Mouse (Mus musculus) megakaryocyte progenitor cell, adult 5-6 weeks (primary cell): ENCODE measurements around the gene Lipe. TPM values are rescaled to one million over a fixed set of nuclear protein-coding genes. Genes with fewer than 3 reads are reported as not detected.

Source experiments
- ATAC-seq: replicated peaks from 2 replicates; pipeline ENCODE4 v1.8.0; 2016; ENCODE audit warnings: mild to moderate bottlenecking, moderate TSS enrichment, inconsistent platforms; ENCODE audit not compliant: poor library complexity
- total RNA-seq, 2 experiments: library from RNA; stranded (forward) in 1 of 2; stranded (reverse) in 1 of 2; fragments of 157-497, 149-512 nt in 1 of 2; fragments of 200-1000 nt in 1 of 2; gene quantifications; 2 replicates each; pipeline versions ENCODE4 v1.2.3 to v1.2.4; 2015 to 2017

The Lipe gene
- total RNA-seq, 2 experiments from 2014 or later: 7.2 to 9.8 TPM

GRCm38 (mm10) chr7:25388916-25389315, 9.6 kb downstream of the Lipe start:
- ATAC-seq: no peak

GRCm38 (mm10) chr7:25387811-25388440, 10.6 kb downstream of the Lipe start:
- ATAC-seq: no peak

- ATAC-seq: peak; percentile 49
These were observed 12.5 kb downstream of the Lipe start for GRCm38 (mm10) chr7:25385850-25386555.

GRCm38 (mm10) chr7:25385259-25385658, 13.3 kb downstream of the Lipe start:
- no peak for ATAC-seq

- peak; percentile 59 for ATAC-seq
These were observed 13.7 kb downstream of the Lipe start for GRCm38 (mm10) chr7:25384818-25385217.

- ATAC-seq: no peak
These were observed 14.2 kb downstream of the Lipe start for GRCm38 (mm10) chr7:25384318-25384717.

GRCm38 (mm10) chr7:25383891-25384290, 14.6 kb downstream of the Lipe start:
- ATAC-seq: no peak

- no peak for ATAC-seq
These were observed 15.1 kb downstream of the Lipe start for GRCm38 (mm10) chr7:25383385-25383784.

- no peak for ATAC-seq
These were observed 16.0 kb downstream of the Lipe start for GRCm38 (mm10) chr7:25382541-25382940.

GRCm38 (mm10) chr7:25381284-25381680, 17.2 kb downstream of the Lipe start:
- ATAC-seq: no peak

GRCm38 (mm10) chr7:25380392-25381283, 17.9 kb downstream of the Lipe start:
- ATAC-seq: peak; percentile 51

- peak; percentile 62 for ATAC-seq
These were observed 18.8 kb downstream of the Lipe start for GRCm38 (mm10) chr7:25379551-25380351.

- no peak for ATAC-seq
These were observed 20.1 kb downstream of the Lipe start for GRCm38 (mm10) chr7:25378181-25379100.

GRCm38 (mm10) chr7:25377100-25377700, 21.3 kb downstream of the Lipe start:
- peak; percentile 29 for ATAC-seq

- peak; percentile 47 for ATAC-seq
These were observed 22.0 kb downstream of the Lipe start for GRCm38 (mm10) chr7:25376556-25376955.

- ATAC-seq: peak; percentile 67
These were observed 26.1 kb downstream of the Lipe start for GRCm38 (mm10) chr7:25372441-25372840.

- no peak for ATAC-seq
These were observed 29.3 kb downstream of the Lipe start, which contains the start of gene Cnfn for GRCm38 (mm10) chr7:25369058-25369749. Gene Cnfn (minus strand): TSS chr7:25369724.

- no peak for ATAC-seq
These were observed 30.2 kb downstream of the Lipe start for GRCm38 (mm10) chr7:25368333-25368732.
